Mouse (Mus musculus) stomach, postnatal 0 days (tissue): ENCODE measurements around the gene Hsf5. TPM values are rescaled to one million over a fixed set of nuclear protein-coding genes. Genes with fewer than 3 reads are reported as not detected.

ENCODE experiments used
- ATAC-seq: fragments of 200-750 bp; cut with Nextera tagmentation; 2 replicates; pipeline ENCODE4 v1.8.0; 2017; ENCODE audit not compliant: low FRiP score, low TSS enrichment
- DNase-seq: peaks from one replicate; pipeline ENCODE4 v3.0.0-alpha.2; 2016; ENCODE audit warnings: low spot score
- H3K27ac ChIP-seq: fragments of 300-500 bp; sonication (generic); replicated peaks from 2 replicates; pipeline ENCODE4 v1.5.1; 2014; ENCODE audit warnings: mild to moderate bottlenecking, control low read depth
- H3K27me3 ChIP-seq: fragments of 300-500 bp; sonication (generic); 2 replicates; pipeline ENCODE4 v1.6.1; 2014; ENCODE audit warnings: low read length; ENCODE audit not compliant: control insufficient read depth, insufficient read depth
- H3K36me3 ChIP-seq: fragments of 300-500 bp; sonication (generic); 2 replicates; pipeline ENCODE4 v1.6.1; 2014; ENCODE audit warnings: low read length, mixed read lengths; ENCODE audit not compliant: control insufficient read depth, insufficient read depth
- H3K4me1 ChIP-seq: fragments of 300-500 bp; sonication (generic); replicated peaks from 2 replicates; pipeline ENCODE4 v1.6.1; 2014; ENCODE audit warnings: antibody characterized with exemption; ENCODE audit not compliant: control insufficient read depth, insufficient read depth
- H3K4me2 ChIP-seq: fragments of 300-500 bp; sonication (generic); replicated peaks from 2 replicates; pipeline ENCODE4 v1.6.1; 2014; ENCODE audit warnings: low read depth, mild to moderate bottlenecking, control low read depth, moderate library complexity
- H3K4me3 ChIP-seq: fragments of 300-500 bp; sonication (generic); 2 replicates; pipeline ENCODE4 v1.5.1; 2014; ENCODE audit warnings: low read depth, low read length, control low read depth
- H3K9ac ChIP-seq: fragments of 300-500 bp; sonication (generic); 2 replicates; pipeline ENCODE4 v1.6.1; 2014; ENCODE audit warnings: mild to moderate bottlenecking, low read length, control low read depth, mixed read lengths
- H3K9me3 ChIP-seq: fragments of 300-500 bp; sonication (generic); 2 replicates; pipeline ENCODE4 v1.6.1; 2016; ENCODE audit warnings: low read length; ENCODE audit not compliant: control insufficient read depth
- CTCF ChIP-seq: IDR thresholded peaks from 2 replicates; pipeline ENCODE4 v1.5.1; 2016; ENCODE audit warnings: antibody characterized with exemption, low read depth, mild to moderate bottlenecking, moderate library complexity
- EP300 ChIP-seq: optimal IDR thresholded peaks from 2 replicates; pipeline ENCODE3; 2016; ENCODE audit warnings: antibody characterized with exemption
- WGBS: fragments of 180-500 bp; shearing (Covaris S2); extraction: QIAGEN DNeasy Blood & Tissue Kit; methylation state at CpG from one replicate; pipeline ENCODE4 v1.1.7; 2014; 5-methylcytosine and 5-hydroxymethylcytosine counted together
- polyA plus RNA-seq: library from polyadenylated mRNA; unstranded; fragments of >200 nt; fragmentation: Nextera tagmentation; extraction: Ambion mirVana; gene quantifications from 2 replicates; pipeline ENCODE4 v1.2.1, GENCODE M21; 2015

Gene Hsf5
- polyA plus RNA-seq, 1 experiment from 2014 or later, result not detected

DNA sequence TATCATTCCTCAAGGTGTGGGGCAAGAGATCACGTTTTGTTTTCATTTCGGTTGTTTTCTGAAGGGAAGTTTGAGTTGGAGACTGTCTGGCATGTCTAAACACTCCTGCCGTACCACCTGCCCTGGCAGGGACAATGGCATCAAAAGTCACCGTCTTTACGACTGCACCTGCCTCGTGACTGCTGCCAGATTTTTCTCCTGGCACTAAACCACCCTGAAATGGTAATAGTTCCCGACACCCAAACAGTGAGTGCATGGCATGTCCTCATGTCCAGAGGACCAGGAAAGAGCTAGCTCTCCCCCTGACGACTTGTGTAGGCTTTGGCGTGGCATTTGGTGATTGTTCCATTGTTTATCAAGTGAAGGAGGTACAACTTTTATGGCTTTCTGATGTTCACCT is 63.8 kb downstream of the Hsf5 start:
- H3K4me2 ChIP-seq, result no peak overlapping the region
- 59% methylated on average over 9 of the region's 9 CpGs for WGBS

DNA sequence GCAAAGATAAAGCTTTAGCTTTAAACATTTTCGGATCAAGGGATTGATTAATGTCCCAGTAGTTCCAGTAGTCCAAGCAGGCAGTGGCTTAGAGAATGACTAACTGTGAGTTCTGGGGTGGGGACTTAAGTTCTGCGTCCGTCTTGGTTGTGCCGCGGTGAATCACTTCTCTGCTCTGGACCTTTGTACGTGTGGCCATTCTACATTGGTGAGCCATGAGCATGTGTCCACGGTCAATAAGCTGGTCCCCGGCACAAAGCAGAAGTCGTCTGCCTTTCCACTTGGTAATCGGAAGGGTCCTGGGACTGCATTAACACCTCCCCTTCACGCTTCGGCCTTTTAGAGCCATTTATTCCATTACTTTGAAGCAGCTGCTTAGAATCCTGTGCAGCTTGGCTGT is 65.1 kb downstream of the Hsf5 start:
- Histone ChIP-seq H3K4me3 (no peak overlapping the region), H3K27ac (peak overlapping the region; percentile 70), H3K9me3 (no peaks in the 10 kb centered on the region), H3K36me3 (no peaks in the 10 kb centered on the region), H3K4me1 (no peaks in the 10 kb centered on the region), H3K4me2 (no peak overlapping the region), H3K9ac (no peak overlapping the region), H3K27me3 (no peaks in the 10 kb centered on the region)
- WGBS, result 64% methylated on average over 12 of the region's 12 CpGs
- TF ChIP-seq CTCF (no peak), EP300 (no peak)
- peak; percentile 79 for ATAC-seq
- no peak for DNase-seq

More for the DNA sequence above, 63.8 kb downstream of the Hsf5 start:
- no peak for TF ChIP-seq CTCF
- no peak for TF ChIP-seq EP300
- no peaks in the 10 kb centered on the region for H3K4me1 ChIP-seq
- H3K36me3 ChIP-seq, result no peaks in the 10 kb centered on the region
- no peak overlapping the region for H3K4me3 ChIP-seq
- DNase-seq, result no peak
- ATAC-seq, result no peak
- no peaks in the 10 kb centered on the region for H3K27me3 ChIP-seq
- H3K9ac ChIP-seq, result no peak overlapping the region
- H3K9me3 ChIP-seq, result no peaks in the 10 kb centered on the region
- peak overlapping the region; percentile 30; the same call in 1 of the 2 replicates for H3K27ac ChIP-seq

DNA sequence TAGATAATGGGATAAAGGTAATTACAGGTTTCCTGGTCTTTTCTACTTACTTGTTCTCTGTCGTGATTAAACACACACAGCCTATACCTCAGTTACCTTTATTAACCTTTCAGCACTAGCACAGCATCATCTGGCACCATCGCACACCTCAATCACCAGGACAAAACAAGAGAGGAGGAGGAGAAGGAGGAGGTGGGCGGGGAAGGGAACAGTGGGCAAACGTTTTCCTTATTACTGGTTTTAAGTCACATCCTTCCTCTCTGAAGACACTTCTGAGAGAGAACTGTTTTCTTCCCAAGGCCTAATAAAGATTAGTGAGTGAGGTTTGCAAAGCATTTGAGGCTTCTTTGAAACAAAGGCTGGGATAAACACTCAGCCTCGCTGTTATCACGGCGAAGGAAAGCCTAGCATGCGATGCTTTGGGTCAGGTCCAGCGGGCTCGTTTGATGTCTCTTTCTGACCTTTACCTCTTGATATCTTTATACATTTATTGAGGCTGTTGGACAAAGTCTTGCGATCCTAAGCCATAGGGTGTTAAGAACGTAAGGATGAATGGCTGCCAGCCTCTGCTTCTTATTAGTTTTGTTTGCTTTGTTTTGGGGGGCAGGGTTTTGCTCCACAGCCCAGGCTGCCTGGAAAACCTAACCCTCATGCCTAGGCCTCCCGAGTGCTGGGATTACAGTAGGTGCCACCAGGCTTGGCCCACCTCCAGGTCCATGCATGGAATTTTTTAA is 66.0 kb downstream of the Hsf5 start:
- Histone ChIP-seq H3K4me1 (no peaks in the 10 kb centered on the region), H3K9me3 (no peaks in the 10 kb centered on the region), H3K27ac (peak overlapping the region; percentile 56), H3K4me2 (no peak overlapping the region), H3K36me3 (no peaks in the 10 kb centered on the region), H3K27me3 (no peaks in the 10 kb centered on the region), H3K9ac (no peak overlapping the region), H3K4me3 (no peak overlapping the region)
- DNase-seq (peak; percentile 73), ATAC-seq (peak; percentile 62; the same call in 1 of the 2 replicates)
- TF ChIP-seq EP300, result no peak
- TF ChIP-seq CTCF, result no peak
- 35% methylated on average over 13 of the region's 13 CpGs for WGBS

DNA sequence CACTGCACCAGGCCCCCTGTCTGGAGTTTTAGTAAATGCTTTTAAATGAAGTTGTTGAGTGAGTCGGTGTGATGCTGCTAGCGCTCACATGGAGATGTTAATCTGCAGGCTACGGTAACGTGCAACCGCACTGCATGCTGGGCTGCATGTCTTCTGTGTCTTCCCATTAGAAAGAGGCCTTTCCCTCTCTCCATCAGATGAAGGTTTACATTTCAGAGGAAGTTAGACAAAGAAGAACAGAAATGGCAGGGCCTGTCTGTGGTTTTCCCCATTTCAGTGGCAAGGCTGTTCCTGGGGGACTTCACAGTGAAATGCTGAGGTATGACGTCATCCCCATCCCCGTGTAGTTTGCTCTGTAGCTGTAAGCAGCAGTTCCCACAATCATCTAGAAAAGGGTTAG is 69.4 kb downstream of the Hsf5 start:
- Histone ChIP-seq H3K4me2 (no peak overlapping the region), H3K27me3 (no peaks in the 10 kb centered on the region), H3K27ac (no peak overlapping the region), H3K9me3 (no peaks in the 10 kb centered on the region), H3K4me3 (no peak overlapping the region), H3K4me1 (no peaks in the 10 kb centered on the region), H3K36me3 (no peaks in the 10 kb centered on the region), H3K9ac (no peak overlapping the region)
- no peak for ATAC-seq
- 57% methylated on average over 7 of the region's 7 CpGs for WGBS
- DNase-seq, result no peak
- TF ChIP-seq CTCF (no peak), EP300 (no peak)

DNA sequence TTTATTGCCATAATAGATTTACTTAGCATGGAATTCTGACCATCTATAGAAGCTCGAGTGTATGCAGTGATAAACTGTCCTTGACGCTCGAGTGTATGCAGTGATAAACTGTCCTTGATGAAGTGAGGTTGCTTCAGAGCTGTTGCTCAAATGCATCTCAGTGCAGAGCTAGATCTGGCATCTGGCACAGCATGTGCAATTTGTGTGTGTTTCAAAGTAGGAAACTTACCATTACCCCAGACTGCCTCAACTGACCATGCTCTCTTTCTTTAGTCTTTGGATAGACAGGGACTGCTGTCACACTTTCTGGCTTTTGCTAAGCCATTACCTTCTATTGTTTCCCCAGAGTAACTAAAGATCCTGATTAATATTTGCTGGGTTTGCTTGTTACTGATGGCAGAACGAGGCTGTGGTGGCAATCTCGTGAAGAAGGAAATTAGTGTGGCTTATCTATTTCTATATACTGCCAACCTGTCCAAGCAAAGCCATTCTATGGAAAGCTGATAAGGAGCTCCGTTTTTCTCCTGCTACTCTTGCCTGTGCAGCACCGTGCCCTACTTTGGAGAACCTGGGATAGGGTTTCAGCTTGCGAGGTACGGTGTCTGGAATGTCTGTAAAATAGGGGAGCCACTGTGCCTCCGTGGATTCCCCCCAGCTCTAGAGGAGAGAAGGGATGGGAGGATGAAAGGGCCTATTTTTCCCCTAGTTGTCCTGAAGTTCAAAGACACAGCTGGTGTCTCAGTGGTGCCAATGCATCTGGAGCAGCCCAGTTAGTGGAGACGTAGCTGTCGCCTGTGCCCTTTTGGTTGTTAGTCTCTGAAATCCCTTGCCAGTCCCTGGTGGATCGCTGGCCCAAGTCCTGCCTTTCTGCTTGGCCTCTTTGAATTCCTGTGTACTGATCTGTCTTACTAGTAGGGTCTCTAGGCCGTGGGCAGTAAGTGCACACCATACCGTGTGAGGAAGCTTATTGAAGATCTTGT is 70.6 kb downstream of the Hsf5 start:
- 0 out of 2 replicates have a peak overlapping the region, but pooled peaks have one; percentile 36 for H3K27ac ChIP-seq
- no peaks in the 10 kb centered on the region for H3K27me3 ChIP-seq
- no peaks in the 10 kb centered on the region for H3K36me3 ChIP-seq
- H3K9ac ChIP-seq, result no peak overlapping the region
- ATAC-seq (no peak), DNase-seq (no peak)
- H3K4me2 ChIP-seq, result no peak overlapping the region
- no peaks in the 10 kb centered on the region for H3K4me1 ChIP-seq
- no peak for TF ChIP-seq CTCF
- no peak for TF ChIP-seq EP300
- no peak overlapping the region for H3K4me3 ChIP-seq
- no peaks in the 10 kb centered on the region for H3K9me3 ChIP-seq
- WGBS, result 42% methylated on average over 15 of the region's 15 CpGs
